Comparison of ENCODE assay signal across 7 mouse cellular contexts in the genomic region with DNA sequence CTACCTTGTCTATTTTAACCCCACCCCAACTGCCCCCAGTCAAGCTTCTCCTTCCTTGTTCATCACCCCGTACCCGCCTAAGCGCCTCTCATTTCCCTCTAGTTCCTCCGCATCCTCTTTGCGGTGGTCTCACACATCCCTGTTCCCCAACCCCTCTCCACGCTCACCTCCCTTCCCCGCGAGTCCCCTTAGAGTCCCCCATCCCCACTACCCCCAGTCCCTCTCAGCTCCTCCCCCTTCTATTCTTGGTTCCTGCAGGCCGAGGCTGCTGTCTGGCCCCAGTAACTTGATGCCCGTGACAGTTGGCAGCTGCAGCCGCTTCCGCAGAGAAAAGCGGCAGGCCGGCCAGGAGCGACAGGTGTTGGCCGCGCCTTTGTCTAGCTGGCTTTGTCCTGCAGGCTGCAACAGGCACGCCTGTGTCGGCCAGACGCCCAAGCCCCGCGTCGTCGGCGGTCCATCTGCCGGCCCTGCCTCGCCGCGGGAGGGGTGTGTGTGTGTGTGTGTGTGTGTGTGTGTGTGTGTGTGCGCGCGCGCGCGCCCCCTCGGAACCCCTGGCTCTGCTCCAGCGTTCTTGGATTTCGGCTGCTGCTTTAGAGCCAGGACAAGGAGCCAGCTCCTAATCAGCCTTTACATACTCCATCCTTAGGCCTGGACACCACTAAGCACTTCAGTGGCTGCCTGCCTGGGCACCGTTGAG. TPM values are rescaled to one million over a fixed set of nuclear protein-coding genes. Genes with fewer than 3 reads are reported as not detected.
DNase-seq lines count a peak whose midpoint lies in the region; ATAC-seq lines count a peak whose summit lies in the region.

TSS of gene Hes6 (minus strand) at position 141 of the 697 bp plus-strand sequence.

- peak within 1 kb of the TSS; percentile 92 for H3K27ac ChIP-seq in limb, embryonic 13.5 days
- H3K27ac ChIP-seq in midbrain, embryonic 14.5 days (replicated peaks; ENCODE audit: low read depth, low read length) = peak within 1 kb of the TSS; percentile 91

- H3K4me1 ChIP-seq in limb, embryonic 13.5 days = peaks cover 38% of the 10 kb centered on the region
- peaks cover 36% of the 10 kb centered on the region for H3K4me1 ChIP-seq in midbrain, embryonic 14.5 days (ENCODE audit: control insufficient read depth, insufficient read depth, low read length)

- H3K36me3 ChIP-seq in limb, embryonic 13.5 days = 0 out of 2 replicates have a peak, but pooled peaks cover 4% of the 10 kb centered on the region
- peaks cover 12% of the 10 kb centered on the region; the same call in 1 of the 2 replicates for H3K36me3 ChIP-seq in midbrain, embryonic 14.5 days (ENCODE audit: control insufficient read depth, insufficient read depth, low read length)

- H3K9ac ChIP-seq in limb, embryonic 13.5 days = peak within 1 kb of the TSS; percentile 83
- peak within 1 kb of the TSS; percentile 85 for H3K9ac ChIP-seq in midbrain, embryonic 14.5 days (replicated peaks; ENCODE audit: low read length)

- no peak for DNase-seq in adrenal gland, adult 8-10 months
- peak; percentile 86 for DNase-seq in embryo, embryonic 10 days (ENCODE audit: low spot score)
- peak; percentile 99 for DNase-seq in heart, adult 11 months
- peak; percentile 63 for DNase-seq in kidney, adult 11 months
- peak; percentile 88 for DNase-seq in midbrain, embryonic 14.5 days
- DNase-seq in spleen, postnatal 10 days (ENCODE audit: low spot score in 2 of 2) = peak; percentile 47 to 62

- H3K27me3 ChIP-seq in limb, embryonic 13.5 days = no peaks in the 10 kb centered on the region
- no peaks in the 10 kb centered on the region for H3K27me3 ChIP-seq in midbrain, embryonic 14.5 days (ENCODE audit: control insufficient read depth, insufficient read depth, low read length)

- H3K4me2 ChIP-seq in limb, embryonic 13.5 days (replicated peaks) = peak within 1 kb of the TSS; percentile 98
- H3K4me2 ChIP-seq in midbrain, embryonic 14.5 days (ENCODE audit: low read length) = peak within 1 kb of the TSS; percentile 97

- peak; percentile 60 for ATAC-seq in limb, embryonic 13.5 days (ENCODE audit: low FRiP score, low read depth)
- peak; percentile 67 for ATAC-seq in midbrain, embryonic 14.5 days (ENCODE audit: low FRiP score, low TSS enrichment)

- WGBS in limb, embryonic 13.5 days = under 1% methylated on average over 29 of the region's 39 CpGs
- WGBS in midbrain, embryonic 14.5 days = under 1% methylated on average over 39 of the region's 39 CpGs

- no peaks in the 10 kb centered on the region for H3K9me3 ChIP-seq in limb, embryonic 13.5 days
- no peaks in the 10 kb centered on the region for H3K9me3 ChIP-seq in midbrain, embryonic 14.5 days (ENCODE audit: control insufficient read depth, low read length)

- peak within 1 kb of the TSS; percentile 80 for H3K4me3 ChIP-seq in limb, embryonic 13.5 days
- H3K4me3 ChIP-seq in midbrain, embryonic 14.5 days (replicated peaks; ENCODE audit: low read depth, low read length) = peak within 1 kb of the TSS; percentile 83

RNA-seq across cellular contexts. Expression of gene Hes6, which starts in this region (rescaled TPM):
- 100 to 1,000 TPM; 178 to 376 (median 294) TPM for total RNA-seq in adrenal gland, adult 8-10 months (2022)
- 114 and 117 TPM in 2 replicates for polyA plus RNA-seq in limb, embryonic 13.5 days (2015; fragmentation: Nextera tagmentation; extraction: Ambion mirVana)
- polyA plus RNA-seq in midbrain, embryonic 14.5 days (2014; fragmentation: Nextera tagmentation; extraction: Ambion mirVana) = 187 and 214 TPM in 2 replicates
